Mouse (Mus musculus) retina, postnatal 1 day (tissue): ENCODE data around the gene Uhrf1bp1.

ENCODE experiments used
- DNase-seq: peaks from one replicate; pipeline ENCODE4 v3.0.0-alpha.2; 2012

Uhrf1bp1 gene

DNA sequence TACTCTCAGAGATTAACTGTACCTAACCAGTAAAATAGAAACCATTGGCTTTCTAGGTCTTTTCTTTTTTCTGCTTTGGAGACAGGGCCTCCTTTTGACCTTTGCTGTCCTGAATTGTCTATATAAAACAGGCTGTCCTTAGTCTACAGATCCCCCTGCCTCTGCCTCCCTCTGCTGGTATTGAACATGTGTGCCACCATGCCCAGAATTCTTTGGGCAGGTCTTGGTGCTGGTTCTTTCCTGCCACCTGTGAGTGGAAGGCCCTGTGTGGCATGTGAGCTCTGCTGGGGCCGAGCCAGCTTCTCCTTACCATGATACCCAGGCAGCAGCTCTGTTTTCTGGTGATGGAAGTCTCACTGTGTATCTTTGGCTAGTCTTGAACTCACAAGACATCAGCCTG is 7.9 kb upstream of the Uhrf1bp1 start:
- no peak for DNase-seq

DNA sequence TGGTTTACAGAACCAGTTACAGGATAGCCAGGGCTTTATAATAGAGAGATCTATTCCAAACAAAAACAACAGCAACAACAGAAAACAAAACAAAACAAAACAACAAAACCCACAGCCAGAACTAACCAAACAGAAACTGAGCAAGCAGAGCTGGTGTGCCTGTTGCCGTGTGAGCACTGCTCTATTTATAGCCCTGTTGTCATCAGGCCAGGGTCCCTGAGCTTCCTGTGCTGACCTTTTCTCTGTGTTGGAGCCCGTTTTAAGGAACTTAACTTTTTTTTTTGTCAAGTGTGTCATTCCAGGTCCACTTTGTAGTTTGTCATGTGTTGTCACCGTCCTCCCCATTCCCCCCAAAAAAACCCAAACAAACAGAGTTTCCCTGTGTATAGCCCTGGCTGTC is 5.2 kb upstream of the Uhrf1bp1 start:
- DNase-seq, result no peak

DNA sequence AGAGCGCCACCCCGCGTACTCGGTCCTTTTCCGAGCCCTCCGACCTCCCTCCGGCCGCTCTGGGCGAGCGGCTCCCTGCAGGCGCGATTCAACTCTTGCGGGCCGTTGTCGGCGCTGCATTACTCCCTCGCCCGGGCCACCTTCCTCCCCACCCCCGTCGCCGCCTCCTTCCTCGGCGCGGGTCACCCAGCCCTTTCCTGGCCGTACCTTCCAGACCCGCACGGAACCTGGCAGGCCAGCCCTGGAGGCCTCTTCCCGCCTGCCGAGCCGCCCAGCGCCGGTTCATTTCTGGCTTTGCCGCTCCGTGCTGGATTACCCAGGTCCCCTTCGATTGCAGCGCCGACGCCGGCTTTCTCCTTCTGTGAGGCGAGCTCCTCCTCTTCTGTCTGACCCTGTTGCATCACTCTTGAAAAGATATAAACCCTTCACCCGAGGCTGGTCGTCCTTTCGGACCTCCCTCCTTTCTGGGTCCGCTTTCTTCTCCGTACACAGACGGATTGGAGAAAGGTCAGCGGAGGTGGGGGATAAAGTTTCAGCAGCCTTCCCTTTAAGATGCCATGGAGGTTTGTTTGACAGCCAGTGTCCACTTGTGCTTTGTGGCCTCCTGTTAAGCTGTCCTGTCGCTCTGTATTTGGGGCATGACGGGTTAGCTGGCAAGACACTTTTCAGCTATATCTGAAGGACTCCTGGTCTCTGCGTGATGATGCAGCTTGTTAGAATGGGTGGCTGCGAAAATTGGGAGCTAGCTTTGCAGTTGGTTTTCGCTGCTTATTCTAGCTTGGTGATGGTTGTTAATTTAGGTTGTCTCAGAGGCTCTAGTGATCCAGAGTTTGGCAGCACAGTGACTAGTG is 782 bp downstream of the Uhrf1bp1 start:
- peak; percentile 68 for DNase-seq

DNA sequence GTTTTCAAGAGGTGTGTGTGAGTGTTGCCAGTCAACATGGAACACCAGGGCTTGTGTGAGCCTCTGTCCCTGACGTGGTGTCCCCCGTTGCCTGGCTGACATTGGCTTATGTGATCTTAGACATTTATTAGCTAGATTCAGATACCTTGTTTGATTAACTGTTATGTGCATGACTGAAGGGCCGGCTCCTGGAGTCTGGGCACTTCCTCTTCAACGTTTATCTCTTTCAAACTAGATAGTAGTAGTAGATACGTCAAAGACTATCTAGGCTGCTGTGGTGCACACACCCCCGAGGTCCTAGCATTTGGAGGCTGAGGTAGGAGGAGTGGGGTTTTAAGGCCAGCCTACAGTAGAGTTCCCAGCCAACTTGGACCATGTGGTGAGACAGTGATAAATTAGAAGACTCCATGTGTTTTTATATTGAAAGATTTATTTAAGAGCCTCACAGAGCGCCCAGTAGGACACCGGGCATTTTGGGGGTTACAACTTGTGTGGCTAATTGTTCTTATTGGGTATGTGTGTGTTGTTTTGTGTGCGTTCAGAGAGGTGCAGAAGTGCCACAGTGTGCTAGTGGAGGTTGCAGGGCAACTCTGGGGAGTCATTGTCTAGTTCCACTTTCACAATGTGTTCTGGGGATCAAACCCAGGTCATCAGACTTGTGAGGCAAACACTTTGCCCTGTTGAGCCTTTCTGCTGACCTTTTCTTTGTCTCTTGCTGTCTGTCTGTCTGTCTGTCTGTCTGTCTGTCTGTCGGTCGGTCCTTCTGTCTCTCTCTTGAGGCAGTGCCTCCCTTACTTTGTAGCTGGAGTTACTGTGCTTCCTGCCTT is 1.6 kb downstream of the Uhrf1bp1 start:
- no peak for DNase-seq

DNA sequence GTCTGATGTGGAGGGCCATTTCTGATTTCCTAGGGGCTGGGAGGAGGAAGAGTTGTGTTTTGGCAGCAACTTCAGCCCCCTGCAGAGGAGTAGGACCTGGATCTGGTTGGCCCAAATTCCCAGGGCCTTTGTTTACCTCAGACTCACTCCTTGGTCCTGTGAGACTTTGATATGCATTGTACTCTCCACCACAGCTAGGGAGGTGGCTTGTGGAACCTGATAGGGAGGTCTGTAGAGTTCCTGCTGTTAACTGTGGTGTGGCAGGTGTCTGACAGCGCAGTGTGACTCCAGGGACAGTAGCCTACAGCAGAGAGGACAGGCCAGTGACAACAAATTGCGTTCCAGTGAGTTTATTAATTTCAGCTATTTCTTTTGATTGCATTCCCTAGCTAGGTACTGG is 2.9 kb downstream of the Uhrf1bp1 start:
- no peak for DNase-seq

DNA sequence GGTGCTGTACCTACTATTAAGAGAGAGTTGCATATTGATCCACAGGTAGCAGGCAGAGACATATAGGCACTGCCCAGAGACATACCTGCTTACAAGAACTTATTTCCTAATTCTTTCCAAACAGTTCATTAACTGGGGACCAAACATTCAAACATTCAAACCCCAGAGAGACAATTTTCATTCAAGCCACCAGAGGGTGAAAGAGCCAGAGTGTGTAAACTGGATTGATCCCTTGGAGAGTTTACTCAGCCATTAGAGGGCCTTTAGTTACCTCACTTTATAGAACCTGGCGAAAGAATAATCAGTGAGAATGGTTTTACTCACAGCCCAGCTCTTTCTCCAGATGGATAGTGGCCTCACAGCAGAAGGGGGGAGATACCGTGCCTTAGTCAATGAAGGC is 9.2 kb downstream of the Uhrf1bp1 start:
- no peak for DNase-seq

DNA sequence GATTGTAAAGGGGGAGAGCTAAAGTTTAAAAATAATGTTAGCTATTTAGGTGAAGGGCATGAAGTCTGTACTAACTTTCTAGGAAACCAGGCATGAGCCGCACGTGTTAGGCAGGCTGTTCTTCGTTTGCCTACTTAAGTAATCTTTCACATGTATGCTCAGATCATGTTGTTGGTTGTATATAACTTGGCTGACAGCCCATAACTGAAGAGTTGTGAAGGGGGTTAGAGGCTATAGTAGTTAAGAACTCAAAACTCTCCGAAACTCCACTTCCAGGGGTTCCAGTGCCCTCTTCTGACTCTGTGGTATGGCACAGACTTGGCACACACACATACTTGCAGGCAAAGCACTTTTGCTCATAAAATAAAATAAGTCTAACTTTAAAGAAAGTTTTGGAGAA is 10.5 kb downstream of the Uhrf1bp1 start:
- DNase-seq, result no peak

DNA sequence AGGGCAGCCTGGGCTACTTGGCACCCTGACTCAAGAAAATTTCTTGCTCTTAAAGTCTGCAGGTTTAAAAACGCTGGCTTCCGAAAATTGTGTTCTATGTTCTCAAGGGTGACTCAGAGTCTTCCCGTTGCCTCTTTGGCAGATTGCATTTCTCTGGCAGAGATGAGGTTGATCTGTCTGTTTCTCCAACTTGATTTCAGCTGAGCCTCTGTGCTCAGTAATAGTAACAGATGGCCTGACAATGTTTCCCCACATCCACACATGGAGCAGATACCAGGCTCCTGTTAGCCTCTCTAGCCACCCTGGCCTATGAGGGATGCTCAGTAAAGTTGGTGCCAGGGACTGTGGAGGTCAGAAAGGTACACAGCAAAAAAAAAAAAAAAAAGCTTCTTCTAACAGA is 15.6 kb downstream of the Uhrf1bp1 start:
- DNase-seq, result no peak

DNA sequence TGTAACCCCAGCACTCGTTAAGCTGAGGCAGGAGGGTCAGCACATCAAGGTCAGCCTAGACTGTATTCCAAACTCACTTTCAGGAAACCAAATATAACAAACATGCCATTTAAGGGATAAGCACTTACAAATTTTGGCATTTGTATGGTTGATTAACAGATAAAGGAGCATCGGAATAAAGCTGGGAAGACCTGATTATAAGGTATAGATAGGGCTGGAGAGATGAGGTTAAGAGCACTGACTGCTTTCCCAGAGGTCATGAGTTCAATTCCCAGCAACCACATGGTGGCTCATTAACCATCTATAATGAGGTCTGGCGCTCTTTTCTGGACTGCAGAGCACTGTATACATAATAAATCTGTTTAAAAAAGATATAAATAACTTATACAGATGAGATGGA is 17.3 kb downstream of the Uhrf1bp1 start:
- DNase-seq, result no peak

DNA sequence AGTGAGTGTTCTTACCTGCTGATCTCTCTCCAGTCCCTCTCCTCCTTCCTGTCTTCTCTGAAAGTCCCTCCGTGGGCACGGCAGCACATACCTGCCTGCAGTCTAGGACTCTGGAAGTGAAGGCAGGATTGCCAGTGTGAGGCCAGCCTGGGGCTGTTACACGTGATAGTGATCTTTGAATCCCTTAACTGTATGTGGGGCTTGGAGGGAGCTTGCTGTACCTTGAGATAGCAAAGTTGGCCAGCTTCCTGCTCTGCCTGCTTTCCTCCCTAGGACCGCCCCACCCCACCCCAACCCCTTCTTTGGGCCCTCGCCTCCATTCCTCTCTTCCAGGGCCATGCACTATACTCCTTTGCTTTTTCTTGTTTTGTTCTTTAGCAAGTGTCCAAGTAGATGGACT is 18.3 kb downstream of the Uhrf1bp1 start:
- DNase-seq, result no peak

DNA sequence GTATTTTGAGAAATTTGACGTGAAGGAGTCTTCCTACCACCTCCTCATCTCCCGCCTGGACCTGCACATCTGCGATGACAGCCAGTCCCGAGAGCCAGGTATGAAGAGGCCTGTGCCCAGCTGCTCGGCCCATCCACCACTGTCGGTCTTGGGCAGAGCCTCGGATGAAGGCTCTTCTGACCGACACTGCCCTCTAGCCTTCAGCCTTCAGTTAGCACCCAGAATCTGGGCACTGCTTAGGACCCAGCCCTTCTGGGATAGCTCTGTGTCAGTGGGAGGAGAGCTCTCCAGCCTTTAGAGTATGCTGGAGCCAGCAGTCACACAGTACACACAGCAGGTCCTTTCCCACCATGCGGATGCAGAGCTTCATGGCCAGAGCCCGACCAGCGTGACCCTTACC is 25.3 kb downstream of the Uhrf1bp1 start:
- DNase-seq, result peak; percentile 36

DNA sequence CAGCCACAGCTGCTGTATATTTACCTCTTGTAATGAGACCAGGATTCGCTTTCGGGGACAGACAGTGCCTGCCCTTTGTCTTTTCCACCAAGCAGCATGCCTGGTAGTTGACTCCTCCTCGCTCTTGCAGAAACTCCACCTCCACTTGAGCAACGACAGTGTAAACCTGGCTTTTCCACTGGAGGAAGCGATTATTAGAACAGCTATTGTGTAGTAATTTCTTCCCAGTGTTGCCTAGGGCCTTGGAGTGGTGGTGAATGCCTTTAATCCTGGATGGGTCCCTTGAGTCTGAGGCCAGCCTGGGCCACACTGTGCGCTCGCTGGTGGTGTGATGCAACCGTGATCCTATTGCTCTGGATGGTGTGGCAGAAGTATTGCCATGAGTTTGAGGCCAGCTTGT is 26.9 kb downstream of the Uhrf1bp1 start:
- no peak for DNase-seq

DNA sequence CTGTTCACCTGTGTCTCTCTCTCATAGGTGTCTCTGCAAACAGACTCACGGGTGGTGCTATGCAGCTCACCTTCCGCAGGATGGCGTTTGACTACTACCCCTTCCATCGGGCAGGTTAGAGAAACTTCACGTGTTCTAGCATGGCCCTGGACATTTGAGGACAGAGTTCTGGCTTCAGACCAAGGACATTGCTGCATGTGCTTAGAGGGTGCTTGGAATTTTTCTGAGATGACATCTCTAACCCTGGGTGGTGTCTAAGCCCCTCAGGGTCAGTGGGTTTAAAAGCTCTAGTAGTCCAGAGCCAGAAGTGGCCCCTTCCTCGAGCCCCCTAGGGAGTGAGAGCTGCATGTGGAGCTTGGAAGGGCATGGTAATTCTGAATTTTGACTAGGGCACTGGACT is 27.8 kb downstream of the Uhrf1bp1 start:
- DNase-seq, result no peak

DNA sequence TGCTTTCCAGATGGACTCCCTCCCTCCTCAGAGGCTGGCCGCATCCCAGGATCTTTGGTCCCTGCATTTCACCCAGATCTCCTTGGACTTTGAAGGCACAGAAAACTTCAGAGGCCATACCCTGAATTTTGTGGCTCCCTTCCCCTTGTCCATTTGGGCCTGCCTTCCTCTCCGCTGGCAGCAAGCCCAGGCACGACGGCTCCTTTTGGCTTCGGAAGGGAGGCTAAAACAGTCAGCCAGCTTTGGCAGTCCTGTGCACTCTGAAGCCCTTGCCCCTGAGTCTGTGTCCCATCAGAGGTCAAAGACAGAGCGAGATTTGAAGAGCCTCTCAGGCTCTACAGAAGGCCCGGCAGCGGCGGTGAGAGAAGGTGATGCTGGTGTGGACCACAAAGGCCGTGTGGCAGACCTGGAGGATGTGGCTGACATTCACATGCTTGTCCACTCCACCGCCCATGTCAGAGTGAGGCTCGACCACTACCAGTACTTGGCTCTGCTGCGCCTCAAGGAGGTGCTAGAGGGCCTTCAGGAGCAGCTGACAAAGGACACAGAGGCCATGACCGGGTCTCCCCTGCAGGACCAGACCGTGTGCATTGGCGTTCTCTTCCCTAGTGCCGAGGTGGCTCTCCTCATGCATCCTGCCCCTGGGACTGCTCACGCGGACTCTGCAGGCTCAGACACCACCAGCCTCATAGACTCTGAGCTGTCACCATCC is 30.4 kb downstream of the Uhrf1bp1 start:
- DNase-seq, result no peak

DNA sequence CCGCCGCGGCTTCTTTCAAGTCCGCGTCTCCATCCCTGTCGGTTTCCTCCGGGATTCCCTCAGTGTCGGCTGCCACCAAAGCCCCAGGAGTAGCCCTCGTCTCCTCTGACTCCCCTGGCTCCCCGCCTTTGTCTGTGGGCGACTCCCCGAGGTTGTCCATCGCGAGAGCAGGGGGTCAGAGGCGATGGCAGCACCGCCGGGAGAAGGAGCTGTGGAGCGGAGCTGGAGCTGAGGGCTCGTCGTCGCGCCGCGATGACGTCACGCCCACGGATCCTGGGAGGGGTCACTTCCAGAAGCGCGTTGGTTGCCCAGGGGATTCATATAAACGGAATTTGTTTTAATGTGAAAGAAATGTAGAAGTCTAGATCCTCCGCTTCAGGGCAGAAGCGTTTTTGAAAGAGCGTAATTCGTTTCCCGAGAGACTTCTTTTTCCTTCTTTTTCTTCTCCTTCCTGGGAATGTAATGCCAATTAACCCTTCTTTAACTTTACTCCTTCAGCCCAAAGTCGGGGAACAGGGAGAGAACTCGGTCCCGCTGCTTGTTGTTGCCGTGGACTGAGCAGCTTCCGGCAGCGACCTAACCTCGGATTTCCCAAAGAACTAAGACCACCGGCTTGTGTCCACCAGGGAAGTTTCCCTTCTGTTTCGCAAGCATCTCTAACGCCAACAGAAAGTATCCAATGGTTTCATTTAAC is 51.4 kb downstream of the Uhrf1bp1 start:
- DNase-seq, result peak; percentile 95

DNA sequence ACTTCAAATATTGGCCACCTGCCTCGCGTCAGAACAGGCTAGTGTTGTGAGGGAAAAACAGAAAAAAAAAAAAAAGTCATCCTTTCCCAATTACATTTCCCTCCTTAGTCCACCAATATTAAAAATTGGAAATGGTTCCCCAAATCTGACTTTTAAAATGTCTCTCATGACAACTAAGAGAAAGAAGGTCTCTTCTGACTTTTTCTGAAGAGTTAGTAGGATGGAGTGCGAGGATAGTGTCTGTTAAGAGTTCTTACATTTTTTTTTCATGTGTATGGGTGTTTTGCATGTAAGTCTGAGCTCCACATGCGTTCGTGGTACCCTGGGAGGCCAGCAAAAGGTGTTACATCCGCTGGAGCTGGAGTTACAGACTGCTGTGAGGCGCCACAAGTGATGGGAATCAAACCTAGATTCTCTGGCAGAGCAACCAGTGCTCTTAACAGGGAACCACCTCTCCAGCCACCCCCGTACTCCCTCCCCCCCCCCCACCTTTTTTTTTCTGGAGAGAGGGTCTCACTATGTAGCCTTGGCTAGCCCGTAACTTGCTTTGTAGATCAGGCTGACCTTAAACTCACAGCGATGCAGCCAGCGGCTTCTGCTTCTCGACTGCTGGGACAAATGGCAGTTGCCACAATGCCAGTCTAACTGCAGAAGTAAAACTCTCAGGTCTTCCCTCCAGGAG is 52.1 kb downstream of the Uhrf1bp1 start:
- DNase-seq, result no peak

DNA sequence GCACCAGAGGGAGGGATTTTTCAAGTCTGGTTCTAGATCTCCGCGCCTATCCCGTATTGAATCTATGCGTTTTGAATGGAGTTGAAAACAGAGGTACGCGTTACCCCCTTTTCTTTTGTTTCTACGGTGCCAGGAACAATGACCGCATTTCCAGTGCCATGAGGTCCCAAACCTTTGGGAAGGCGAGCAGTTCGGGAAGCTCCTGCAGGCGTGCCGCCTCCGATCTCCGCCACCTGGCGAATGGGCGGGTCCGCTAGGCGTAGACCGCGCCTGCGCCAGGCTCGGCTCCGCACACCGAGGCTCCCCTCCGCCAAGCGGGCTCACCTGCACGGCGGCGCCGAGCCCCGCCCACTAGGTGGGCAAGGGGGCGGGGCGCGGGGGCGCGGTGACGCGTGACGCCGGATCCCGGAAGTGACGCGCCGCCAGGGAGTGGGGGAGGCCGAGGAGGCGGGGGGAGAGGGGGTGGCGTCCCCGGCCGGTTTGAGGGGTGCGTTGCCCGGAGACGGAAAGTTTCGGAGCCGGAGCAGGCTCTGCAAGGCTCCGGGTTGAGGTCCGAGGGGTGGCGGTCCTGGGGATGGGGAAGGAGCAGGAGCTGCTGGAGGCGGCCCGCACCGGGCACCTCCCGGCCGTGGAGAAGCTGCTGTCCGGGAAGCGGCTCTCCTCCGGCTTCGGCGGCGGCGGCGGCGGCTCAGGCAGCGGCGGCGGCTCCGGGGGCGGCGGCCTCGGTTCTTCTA is 52.8 kb downstream of the Uhrf1bp1 start, which contains the start of gene Anks1:
TSS of gene Anks1 (plus strand) at position 419 of the 734 bp plus-strand sequence.
- peak; percentile 89 for DNase-seq

DNA sequence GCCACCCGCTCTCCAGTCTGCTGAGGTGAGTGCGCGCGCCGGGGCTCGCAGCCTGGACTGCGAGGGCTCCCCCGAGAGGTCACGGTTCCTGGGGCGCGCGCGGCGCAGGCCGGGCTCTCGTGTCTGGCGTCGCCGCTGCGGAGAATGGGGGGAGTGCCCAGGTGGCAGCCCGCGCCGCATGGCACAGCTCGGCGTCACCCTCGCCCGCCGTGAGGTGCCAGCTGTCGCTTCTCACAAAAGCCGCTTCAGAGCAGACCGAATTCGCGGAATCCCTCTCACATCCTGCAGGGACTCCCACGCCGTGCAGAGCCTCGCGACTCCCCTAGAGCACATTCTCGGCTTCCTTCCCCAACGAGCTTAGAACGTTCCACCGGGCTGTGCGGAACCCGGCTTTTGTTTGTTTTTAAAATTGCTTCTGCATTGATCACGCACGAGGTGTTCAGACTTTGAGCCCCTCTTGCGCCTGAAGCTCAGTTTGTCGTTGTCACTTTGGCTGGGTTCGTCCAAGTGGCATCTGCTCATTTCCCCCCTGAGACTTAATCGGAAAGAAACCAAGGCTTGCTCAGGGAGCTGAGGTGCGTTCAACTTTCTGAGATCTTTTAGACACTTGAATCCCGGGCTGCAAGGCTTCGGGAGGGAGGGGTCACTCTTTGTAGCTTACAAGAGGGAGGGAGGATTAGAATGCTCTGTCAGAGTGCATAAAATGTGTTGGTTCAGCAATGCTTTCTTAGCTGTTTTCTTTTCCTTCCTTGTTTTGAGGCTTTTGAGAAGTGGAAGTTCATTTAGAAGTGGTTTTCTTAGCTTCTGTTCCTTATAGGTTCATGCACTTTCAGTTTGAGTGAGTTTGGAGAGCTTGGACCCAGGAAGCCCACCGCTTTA is 53.6 kb downstream of the Uhrf1bp1 start, which contains the start of gene Taf11:
TSS of gene Taf11 (minus strand) at position 223 of the 879 bp plus-strand sequence.
- peak; percentile 75 for DNase-seq

DNA sequence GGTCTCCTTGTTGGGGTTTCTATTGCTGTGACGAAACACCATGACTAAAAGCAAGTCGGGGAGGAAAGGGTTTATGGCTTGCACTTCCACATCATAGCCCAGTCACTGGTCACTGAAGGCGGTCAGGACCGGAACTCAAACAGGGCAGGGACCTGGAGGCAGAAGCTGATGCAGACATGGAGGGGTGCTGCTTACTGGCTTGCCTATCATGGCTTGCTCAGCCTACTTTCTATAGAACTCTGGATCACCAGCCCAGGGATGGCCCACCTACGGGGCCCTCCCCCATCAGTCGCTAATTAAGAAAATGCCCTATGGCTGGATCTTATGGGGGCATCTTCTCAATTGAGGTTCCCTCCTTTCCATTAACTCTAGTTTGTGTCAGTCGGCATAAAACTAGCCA is 55.1 kb downstream of the Uhrf1bp1 start:
- no peak for DNase-seq

DNA sequence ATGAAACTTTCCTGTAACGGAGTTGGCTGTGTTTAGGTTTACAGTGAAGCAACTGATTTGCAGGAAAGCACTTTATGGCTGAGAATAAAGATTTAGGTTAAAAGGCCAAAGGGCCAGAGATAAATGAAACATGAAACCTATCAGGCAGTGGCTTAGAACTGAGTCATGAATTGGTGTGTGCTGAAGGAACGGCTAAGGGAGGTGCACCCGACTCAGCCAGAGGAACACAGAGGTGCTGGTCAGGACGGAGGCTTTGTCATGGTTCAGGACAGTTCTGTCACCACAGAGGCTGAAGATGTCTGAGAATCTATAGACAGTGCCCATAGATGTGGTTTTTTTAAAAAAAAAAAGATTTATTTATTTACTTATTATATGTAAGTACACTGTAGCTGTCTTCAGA is 58.5 kb downstream of the Uhrf1bp1 start:
- DNase-seq, result no peak
